Mouse (Mus musculus): ENCODE results near the gene Srd5a2.

- TF ChIP-seq POLR2A (IDR thresholded peaks at IDR 0.05; ENCODE audit: control insufficient read depth, extremely low read depth, insufficient read depth, low read length, poor library complexity) (no peak), CTCF (IDR thresholded peaks at IDR 0.05; ENCODE audit: borderline replicate concordance, control insufficient read depth, extremely low read depth, insufficient read depth, low read length, poor library complexity) (no peak)
Measured at GRCm38 (mm10) chr17:74088886-74089678, 41.4 kb upstream of the Srd5a2 start.

All from thymus, adult 2 months (tissue).